Mouse (Mus musculus) heart, adult 2 months (tissue): ENCODE data around the gene F3.

ENCODE experiments used
- CTCF ChIP-seq: fragments of 200-600 bp; IDR thresholded peaks from 2 replicates; pipeline ENCODE4 v1.8.1; 2022; ENCODE audit warnings: antibody characterized with exemption, mild to moderate bottlenecking, moderate library complexity
- EP300 ChIP-seq: fragments of 200-500 bp; IDR thresholded peaks from 2 replicates; pipeline ENCODE4 v1.6.1; 2011; ENCODE audit warnings: low read depth, low read length, control low read depth; ENCODE audit not compliant: insufficient read depth

DNA sequence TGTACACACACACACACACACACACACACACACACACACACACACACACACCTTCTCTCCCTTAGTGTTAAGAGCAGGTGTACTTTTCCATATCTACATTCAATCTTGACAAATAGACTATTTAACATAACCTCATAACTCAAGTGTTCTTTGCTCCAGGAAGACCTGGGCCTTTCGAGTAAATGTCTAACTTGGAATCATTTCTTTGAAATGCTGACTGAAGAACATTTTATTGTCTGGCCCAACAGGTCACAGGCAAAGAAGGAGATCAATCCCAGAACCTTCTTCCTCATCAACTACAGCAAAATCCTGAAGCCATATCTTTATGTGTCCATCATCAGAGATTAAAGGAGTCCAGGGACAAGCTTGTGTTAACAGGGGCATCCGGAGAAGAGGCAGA lies 8.9 kb upstream of the F3 start:
- TF ChIP-seq EP300: no peak
- no peak for TF ChIP-seq CTCF
